Mouse (Mus musculus) adrenal gland, postnatal 25 days (tissue): Measurements from ENCODE around the gene Ceacam15. TPM values are rescaled to one million over a fixed set of nuclear protein-coding genes. Genes with fewer than 3 reads are reported as not detected.
"Not testable (repeated sequence)": the region's sequence is repeated elsewhere in the genome, so short reads cannot be mapped to it uniquely, and the experiment has no call there.

Experiments
- DNase-seq: peaks from one replicate; pipeline ENCODE4 v3.0.0; 2021; ENCODE audit warnings: mixed read lengths
- long read RNA-seq: library from polyadenylated mRNA; stranded (forward); transcript quantifications from one replicate; pipeline ENCODE4 v2.0.0, GENCODE M21; 2021
- total RNA-seq: library from RNA; stranded (reverse); gene quantifications from 2 replicates; pipeline ENCODE4 v1.2.3, GENCODE M21; 2021

The Ceacam15 gene
- not detected in 2 replicates for total RNA-seq
- long read RNA-seq, result 0 reads

- no peak for DNase-seq
Measured at GRCm38 (mm10) chr7:16675605-16676004, at the start of gene Ceacam15. Ceacam15 (minus strand) TSS chr7:16675705.

- DNase-seq, result not testable (repeated sequence)
Measured at GRCm38 (mm10) chr7:16722490-16722889, 47.0 kb upstream of the Ceacam15 start.

GRCm38 (mm10) chr7:16721629-16722028 lies 46.1 kb upstream of the Ceacam15 start, which contains the start of gene Ceacam9:
Ceacam9 (plus strand) TSS chr7:16721929.
- no peak for DNase-seq

- DNase-seq, result not testable (repeated sequence)
Measured at GRCm38 (mm10) chr7:16716456-16717152, 41.1 kb upstream of the Ceacam15 start.

DNA sequence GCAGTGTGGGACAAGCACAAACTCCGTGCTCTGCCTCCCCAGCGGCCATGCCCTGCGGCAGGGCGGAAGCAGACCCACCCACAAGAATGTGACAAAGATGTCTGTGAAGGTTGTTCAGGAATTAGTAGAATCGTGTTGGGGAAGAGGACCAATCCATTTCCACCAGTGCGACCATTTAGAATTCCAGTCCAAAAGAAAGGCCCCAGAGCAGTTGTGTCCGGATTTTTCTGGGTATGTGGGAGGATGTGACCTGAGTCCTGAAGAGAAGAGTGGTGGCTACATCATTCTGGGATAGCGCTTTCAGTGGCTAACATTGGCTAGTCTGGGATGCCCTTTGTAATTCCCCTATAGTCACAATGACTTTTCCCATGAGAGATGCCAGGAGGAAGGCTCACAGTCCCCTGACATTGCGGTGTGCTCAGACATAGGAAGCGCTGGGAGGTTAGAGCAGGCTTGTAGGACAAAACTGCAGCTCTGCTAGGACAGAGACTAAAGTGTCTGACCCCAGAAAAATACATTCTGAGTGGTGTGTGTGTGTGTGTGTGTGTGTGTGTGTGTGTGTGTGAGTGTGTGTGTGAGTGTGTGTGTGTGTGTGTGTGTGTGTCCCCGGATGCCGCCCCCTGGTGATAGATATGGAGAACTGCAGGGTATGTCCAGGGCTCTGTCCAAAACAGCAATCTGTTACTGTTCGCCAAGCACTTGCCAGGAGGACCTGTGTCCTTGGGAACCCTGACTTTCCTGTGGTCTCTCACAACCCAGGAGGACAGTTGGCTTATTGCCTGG lies 37.3 kb upstream of the Ceacam15 start:
- DNase-seq, result no peak

DNA sequence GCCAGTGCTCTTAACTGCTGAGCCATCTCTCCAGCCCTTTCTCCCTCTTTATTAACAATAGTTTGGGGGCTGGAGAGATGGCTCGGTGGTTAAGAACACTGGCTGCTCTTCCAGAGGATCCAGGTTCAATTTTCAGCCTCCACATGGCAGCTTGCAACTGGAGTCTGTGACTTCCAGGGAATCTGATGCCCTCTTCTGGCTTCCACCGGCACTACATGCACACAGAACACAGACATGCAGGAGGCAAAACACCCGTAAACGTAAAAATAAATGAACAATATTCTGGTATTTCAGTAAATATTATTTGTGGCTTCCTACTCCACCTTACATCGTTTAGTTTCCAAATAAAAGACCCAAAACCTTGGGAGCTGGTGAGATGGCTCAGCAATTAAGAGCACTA lies 35.1 kb upstream of the Ceacam15 start:
- DNase-seq, result no peak

DNA sequence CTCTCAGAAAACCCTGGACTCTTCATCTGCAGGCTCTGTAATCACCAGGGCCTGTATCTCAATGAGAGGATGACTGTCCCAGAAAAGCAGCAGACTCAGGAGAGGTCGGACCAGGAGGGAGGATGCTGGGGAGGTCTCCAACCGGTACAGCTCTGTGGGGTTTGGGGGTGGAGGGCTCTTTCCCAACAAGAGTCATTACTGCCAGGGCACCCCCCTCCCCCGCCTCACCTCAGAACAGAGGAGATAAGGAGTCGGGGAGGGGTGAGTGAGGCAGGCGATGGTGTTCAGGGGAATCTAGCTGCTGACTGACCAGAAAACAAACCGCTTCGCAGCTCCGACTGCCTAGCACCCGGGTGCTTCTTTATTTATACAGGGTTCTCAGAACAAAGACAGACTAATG lies 32.7 kb upstream of the Ceacam15 start:
- no peak for DNase-seq

DNA sequence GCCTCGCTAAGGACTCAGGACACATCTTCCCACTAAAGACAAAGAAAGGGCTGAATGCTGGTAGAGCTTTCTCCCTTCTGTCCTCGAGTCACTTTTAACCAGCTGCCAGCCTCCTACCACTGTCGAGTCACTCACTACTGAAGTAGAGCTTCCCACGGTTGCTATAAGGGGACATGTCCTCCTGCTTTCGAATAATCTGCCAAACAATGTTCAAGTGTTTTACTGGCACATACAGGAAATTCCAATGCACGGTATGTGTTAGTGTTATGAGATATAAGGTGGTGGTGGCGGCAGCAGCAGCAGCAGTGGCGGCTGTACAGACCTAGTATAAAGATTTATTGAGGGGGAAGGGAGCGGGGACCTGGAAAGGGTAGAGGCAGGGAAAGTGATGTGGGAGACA lies 30.9 kb upstream of the Ceacam15 start:
- no peak for DNase-seq

GRCm38 (mm10) chr7:16700583-16700982 lies 25.1 kb upstream of the Ceacam15 start:
- no peak for DNase-seq

DNA sequence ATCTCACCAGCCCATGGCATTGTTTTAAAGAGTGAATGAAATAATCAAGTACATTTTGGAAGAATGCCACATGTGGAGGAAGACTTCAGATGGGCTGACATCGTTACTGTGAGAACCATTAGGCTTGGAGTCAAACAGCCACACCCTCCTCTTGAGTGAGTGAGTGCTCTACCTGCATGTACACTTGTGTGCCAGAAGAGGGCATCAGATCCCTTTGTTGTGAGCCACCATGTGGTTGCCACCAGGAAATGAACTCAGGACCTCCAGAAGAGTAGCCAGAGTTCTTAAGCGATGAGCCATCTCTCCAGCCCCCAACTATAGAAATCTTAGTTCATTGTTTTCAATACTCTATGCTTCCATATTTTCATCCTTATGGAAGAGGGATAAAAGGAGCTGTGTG lies 23.5 kb upstream of the Ceacam15 start:
- DNase-seq, result no peak

DNA sequence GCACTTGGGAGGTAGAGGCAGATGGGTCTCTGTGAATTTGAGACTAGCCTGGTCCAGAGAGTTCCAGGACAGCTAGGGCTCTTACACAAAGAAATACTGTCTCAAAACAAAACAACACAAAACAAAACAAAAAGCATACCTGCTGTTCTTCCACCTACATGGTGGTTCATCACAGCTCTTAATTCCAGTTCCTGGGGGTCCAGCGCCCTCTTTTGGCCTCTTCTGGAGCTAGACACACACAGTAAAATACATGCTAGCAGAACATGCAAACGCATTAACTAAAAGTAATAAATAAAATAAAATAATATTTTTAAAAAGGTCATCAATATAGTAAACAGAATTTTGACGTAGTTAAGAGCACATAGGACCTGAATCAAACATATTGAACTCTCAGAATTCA lies 19.5 kb upstream of the Ceacam15 start:
- DNase-seq, result peak; percentile 31

DNA sequence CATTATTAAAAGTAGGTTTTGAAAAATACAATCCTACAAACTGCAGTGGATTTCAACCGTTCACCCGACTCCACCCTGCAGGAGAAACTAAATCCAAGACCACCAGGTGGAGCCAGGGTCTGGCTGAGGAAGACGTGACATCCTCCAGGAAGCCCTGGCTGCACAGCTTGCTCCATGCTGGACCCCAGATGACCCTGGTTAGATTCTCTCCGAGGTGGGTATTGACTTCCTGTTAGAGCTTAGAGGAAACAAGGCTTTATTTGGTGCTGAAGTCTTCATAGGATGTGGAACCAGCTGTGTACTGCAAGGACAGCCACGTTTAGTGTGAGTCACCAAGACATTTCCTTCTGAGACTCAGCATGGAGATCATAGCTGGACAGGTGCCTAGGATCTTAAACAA lies 13.7 kb upstream of the Ceacam15 start:
- no peak for DNase-seq

DNA sequence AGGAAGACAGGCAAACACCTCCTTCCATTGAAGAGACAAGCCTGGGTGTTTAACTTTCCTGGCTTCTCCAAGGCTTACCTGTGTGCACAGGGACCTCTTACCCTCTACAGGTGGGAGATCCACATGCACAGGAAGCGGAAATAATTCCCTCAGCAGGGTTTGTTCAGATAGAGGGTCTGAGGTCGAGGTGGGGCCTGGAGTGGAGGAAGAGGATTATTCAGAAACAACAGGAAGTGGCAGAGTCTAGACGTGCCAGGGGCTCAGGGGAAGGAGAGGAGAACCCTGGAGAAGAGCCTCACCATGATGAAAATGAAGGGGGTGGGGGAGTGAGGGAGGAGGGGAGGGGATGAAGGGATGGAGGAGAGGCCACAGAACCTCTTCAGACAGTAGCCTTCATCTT lies 4.7 kb upstream of the Ceacam15 start:
- not testable (repeated sequence) for DNase-seq

GRCm38 (mm10) chr7:16674699-16675098 lies 806 bp downstream of the Ceacam15 start:
- not testable (repeated sequence) for DNase-seq

- no peak for DNase-seq
Measured at GRCm38 (mm10) chr7:16673823-16674222, 1.7 kb downstream of the Ceacam15 start.

DNA sequence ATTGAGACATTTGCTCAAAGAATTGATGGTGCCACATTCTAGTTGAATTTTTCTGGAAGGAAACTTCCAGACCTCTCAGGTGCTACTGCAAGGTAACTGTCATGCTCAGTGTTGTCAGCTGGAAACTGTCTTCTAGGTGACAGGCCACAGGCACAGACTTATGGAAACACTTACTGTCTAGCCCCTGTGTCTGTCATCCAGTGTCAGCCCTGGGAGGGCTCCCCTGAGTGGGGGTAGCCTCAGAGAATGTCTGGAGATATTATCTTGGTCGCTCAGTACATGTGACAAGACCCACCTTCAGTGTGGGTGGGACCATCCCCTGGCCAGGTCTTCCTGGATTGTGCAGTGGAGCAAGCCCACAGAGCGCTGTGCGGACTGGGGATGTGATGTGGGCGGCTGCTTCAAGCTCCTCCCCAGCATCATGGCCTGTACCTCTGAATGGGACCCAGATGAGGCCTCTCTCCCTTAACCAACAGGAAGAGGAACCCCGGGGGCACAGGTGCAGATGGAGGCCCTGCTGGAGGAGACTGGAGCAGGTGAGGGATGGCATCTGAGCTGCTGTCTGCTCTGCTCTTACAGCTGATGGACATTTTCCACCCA lies 7.1 kb downstream of the Ceacam15 start:
- DNase-seq, result not testable (repeated sequence)

DNA sequence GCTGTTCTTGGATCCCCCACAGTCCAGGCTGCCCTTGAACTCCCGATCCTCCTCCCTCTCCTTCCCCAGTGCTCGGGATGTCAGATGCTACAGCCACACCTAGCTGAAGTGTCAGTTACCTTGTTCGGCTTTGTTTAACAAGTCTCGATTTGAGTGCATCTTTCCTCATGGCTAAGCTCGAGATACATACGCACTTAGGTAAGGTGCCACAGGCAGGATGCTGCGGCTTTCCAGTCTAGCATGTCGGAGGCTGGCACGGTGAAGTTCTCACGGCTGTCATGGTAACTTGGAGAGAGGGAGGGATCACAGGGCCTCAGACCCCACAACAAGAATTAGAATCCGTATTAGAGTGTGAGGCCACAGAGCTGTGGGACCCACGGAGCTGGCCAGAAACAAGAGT lies 31.2 kb downstream of the Ceacam15 start:
- no peak for DNase-seq

GRCm38 (mm10) chr7:16643106-16643505 lies 32.4 kb downstream of the Ceacam15 start:
- not testable (repeated sequence) for DNase-seq

DNA sequence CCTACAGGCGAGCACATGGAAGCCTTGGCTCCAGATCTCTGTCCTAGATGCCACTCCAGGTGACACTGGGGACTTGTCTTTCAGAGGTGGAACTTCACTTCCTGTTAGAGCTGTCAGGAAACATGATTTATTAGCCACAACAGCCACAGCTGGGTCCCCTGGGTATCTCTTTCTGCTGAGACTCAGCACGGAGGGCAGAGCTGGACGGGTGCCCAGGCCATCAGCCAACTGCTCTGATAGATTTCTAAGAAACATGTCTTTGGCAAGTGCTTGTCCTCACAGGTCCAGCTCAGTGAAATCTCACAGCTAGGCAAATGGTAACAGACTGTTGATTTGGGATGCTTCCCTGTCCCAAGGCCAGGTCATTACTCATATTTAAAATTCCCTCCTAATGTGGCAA lies 36.5 kb downstream of the Ceacam15 start:
- DNase-seq, result peak; percentile 71

- no peak for DNase-seq
Measured at GRCm38 (mm10) chr7:16635116-16635515, 40.4 kb downstream of the Ceacam15 start.

DNA sequence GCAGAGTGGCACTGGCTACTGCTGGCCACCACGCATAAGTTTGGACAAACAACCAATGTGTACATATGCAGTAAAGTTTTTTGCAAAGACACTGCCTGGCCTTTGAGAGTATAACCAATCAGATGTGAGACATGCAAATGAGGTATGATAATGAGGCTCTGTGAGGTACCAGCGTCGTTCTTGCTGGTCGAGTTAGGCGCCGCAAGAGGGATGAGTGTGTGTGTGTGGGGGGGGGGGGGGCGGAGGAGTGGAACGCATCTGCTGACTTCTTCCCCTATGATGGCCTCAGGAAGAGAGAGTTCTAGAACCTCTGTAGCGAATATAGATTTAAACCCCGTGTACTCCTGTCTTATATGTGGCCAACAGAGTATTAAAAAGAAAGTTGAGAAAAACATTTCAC lies 41.6 kb downstream of the Ceacam15 start:
- not testable (repeated sequence) for DNase-seq

GRCm38 (mm10) chr7:16631932-16632331 lies 43.6 kb downstream of the Ceacam15 start:
- no peak for DNase-seq

- DNase-seq, result no peak
Measured at GRCm38 (mm10) chr7:16631025-16631424, 44.5 kb downstream of the Ceacam15 start.
